Mouse (Mus musculus) thymus, adult 2 months (tissue): Measurements from ENCODE around the gene Sugt1.

Experiments
- CTCF ChIP-seq: fragments of 200-500 bp; IDR thresholded peaks from 2 replicates; pipeline ENCODE4 v1.5.1; 2012; ENCODE audit warnings: mild to moderate bottlenecking, control low read depth, low read length, moderate library complexity, borderline replicate concordance; ENCODE audit not compliant: control insufficient read depth, poor library complexity, insufficient read depth; ENCODE audit errors: extremely low read depth
- POLR2A ChIP-seq: fragments of 200-500 bp; IDR thresholded peaks from 2 replicates; pipeline ENCODE4 v1.6.1; 2012; ENCODE audit warnings: mild to moderate bottlenecking, low read length, control low read depth, moderate library complexity; ENCODE audit not compliant: control insufficient read depth, poor library complexity, insufficient read depth; ENCODE audit errors: extremely low read depth

DNA sequence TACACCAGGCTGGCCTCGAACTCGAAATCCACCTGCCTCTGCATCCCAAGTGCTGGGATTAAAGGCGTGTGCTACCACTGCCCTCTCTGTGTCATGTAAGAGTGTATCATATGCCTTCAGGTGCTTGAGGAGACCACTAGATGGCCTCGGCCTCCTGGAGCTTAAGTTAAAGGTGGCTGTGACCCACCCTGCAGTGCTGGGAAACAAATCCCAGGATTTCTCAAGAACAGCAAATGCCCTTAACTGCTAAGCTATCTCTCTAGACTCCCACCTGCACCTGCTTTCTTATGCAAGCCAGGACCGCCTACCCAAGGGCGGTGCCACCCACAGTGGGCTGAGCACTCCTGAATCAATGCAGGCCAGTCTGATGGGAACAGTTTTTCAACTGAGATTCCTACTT, 22.7 kb upstream of the Sugt1 start:
- no peak for TF ChIP-seq CTCF
- no peak for TF ChIP-seq POLR2A
